Mouse (Mus musculus): ENCODE data around the gene Ccdc7a. TPM values are rescaled to one million over a fixed set of nuclear protein-coding genes. Genes with fewer than 3 reads are reported as not detected.
A peak's percentile ranks its signal among the peaks of the same experiment; 100 is the strongest.

The Ccdc7a gene
- total and polyA plus RNA-seq, 2 experiments from 2014 or later = not detected

DNA sequence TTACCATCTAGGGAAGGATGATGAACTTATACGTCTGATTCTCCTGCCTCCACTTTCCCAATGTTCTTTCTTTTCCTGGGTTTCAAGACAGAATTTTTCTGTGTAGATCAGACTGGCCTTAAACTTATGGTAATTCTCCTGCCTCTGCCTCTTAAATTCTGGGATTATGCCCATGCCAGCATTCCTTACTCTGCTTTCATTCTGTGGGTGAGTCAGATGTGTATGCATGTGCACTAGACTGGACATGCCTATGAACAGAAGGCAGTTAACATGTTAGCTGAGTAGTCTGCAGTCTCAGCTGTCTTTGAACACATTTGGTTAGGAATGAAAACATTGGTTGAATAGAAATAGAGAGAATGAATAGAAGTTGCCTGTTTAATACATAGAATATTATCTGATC is 360.9 kb downstream of the Ccdc7a start:
- 77% methylated on average over 1 of the region's 1 CpGs for WGBS
- H3K36me3 ChIP-seq (replicated peaks; ENCODE audit: control insufficient read depth, insufficient read depth, low read length) = peaks cover 24% of the 10 kb centered on the region
- DNase-seq (ENCODE audit: low spot score) (no peak), ATAC-seq (ENCODE audit: insufficient read depth, low read depth) (no peak)
- peaks cover 26% of the 10 kb centered on the region for H3K4me1 ChIP-seq (ENCODE audit: control insufficient read depth, insufficient read depth)
- TF ChIP-seq EP300 (IDR thresholded peaks at IDR 0.05; ENCODE audit: low read depth) = no peak
- no peak for TF ChIP-seq CTCF (IDR thresholded peaks at IDR 0.05; ENCODE audit: low read depth)
- H3K4me2 ChIP-seq (ENCODE audit: low read depth, low read length) = no peak overlapping the region
- peak overlapping the region; percentile 67; the same call in 1 of the 2 replicates for H3K27ac ChIP-seq (ENCODE audit: low read depth)
- H3K9me3 ChIP-seq (replicated peaks; ENCODE audit: control insufficient read depth, low read length) = no peaks in the 10 kb centered on the region
- H3K4me3 ChIP-seq (ENCODE audit: low read depth, low read length) = no peak overlapping the region
- H3K9ac ChIP-seq (replicated peaks; ENCODE audit: low read depth, low read length) = no peak overlapping the region
- no peaks in the 10 kb centered on the region for H3K27me3 ChIP-seq (ENCODE audit: control insufficient read depth, insufficient read depth, low read length)

DNA sequence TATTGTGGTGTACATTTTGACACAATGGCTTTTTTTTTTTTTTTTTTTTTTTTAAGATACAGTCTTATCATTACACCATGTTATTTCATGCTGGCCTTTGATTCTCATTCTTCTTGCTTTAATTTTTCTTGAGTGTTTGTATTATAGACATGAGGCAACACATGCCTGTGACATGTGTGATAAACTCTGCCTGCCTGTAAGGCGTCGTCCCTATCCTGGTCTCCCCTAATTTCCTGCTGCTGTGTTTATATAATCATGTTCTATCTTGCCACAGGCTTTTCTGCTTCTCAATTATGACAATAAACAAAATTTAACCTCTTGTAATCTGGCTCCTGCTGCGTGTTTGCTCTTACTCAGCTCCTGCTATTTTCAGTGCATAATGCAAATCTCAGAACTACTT is 367.4 kb downstream of the Ccdc7a start:
- Histone ChIP-seq H3K27me3 (ENCODE audit: control insufficient read depth, insufficient read depth, low read length) (no peaks in the 10 kb centered on the region), H3K4me3 (ENCODE audit: low read depth, low read length) (no peak overlapping the region), H3K4me2 (ENCODE audit: low read depth, low read length) (no peak overlapping the region), H3K4me1 (ENCODE audit: control insufficient read depth, insufficient read depth) (peaks cover 41% of the 10 kb centered on the region), H3K9ac (replicated peaks; ENCODE audit: low read depth, low read length) (no peak overlapping the region), H3K9me3 (replicated peaks; ENCODE audit: control insufficient read depth, low read length) (no peaks in the 10 kb centered on the region), H3K36me3 (replicated peaks; ENCODE audit: control insufficient read depth, insufficient read depth, low read length) (no peaks in the 10 kb centered on the region), H3K27ac (ENCODE audit: low read depth) (no peak overlapping the region)
- WGBS = 68% methylated on average over 3 of the region's 3 CpGs
- no peak for ATAC-seq (ENCODE audit: insufficient read depth, low read depth)
- no peak for TF ChIP-seq CTCF (IDR thresholded peaks at IDR 0.05; ENCODE audit: low read depth)
- TF ChIP-seq EP300 (IDR thresholded peaks at IDR 0.05; ENCODE audit: low read depth) = no peak
- DNase-seq (ENCODE audit: low spot score) = no peak

DNA sequence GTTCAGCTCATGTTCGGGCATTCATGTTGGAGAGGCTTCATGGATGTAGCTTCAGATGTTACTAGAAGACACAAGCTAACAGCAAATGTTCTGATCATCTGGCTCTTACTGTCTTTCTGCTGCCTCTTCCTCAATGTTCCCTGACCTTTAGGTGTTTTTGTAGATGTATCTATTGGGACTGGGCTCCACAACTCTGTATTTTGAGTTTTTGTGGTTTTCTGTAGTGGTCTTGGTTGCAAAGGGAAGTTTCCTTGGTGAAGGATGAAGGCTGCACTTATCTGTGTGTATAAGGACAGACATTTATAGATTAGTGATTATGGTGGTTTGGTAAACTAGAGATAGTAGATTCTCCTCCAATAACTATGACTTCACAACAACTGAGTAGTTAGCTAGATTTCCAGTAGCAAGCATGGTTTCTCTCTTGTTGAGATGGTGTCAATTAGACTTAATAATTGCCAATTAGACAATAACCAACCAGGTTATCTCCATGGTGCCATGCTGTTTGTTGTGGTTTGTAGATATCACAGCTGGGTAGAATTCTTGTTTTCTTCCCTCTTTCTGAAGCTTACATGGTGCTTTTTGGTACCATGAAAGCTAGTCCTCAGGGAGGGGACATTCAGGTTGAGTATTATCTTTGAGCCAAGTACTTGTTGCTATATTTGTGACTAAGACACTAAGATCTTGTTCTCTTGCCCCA is 368.5 kb downstream of the Ccdc7a start:
- TF ChIP-seq EP300 (IDR thresholded peaks at IDR 0.05; ENCODE audit: low read depth) = no peak
- no peak for TF ChIP-seq CTCF (IDR thresholded peaks at IDR 0.05; ENCODE audit: low read depth)
- no peak overlapping the region for H3K4me2 ChIP-seq (ENCODE audit: low read depth, low read length)
- no peak for ATAC-seq (ENCODE audit: insufficient read depth, low read depth)
- no peak overlapping the region for H3K4me3 ChIP-seq (ENCODE audit: low read depth, low read length)
- no peak for DNase-seq (ENCODE audit: low spot score)
- H3K36me3 ChIP-seq (replicated peaks; ENCODE audit: control insufficient read depth, insufficient read depth, low read length) = no peaks in the 10 kb centered on the region
- peaks cover 43% of the 10 kb centered on the region for H3K4me1 ChIP-seq (ENCODE audit: control insufficient read depth, insufficient read depth)
- 89% methylated on average over 1 of the region's 1 CpGs for WGBS
- no peaks in the 10 kb centered on the region for H3K9me3 ChIP-seq (replicated peaks; ENCODE audit: control insufficient read depth, low read length)
- no peak overlapping the region for H3K27ac ChIP-seq (ENCODE audit: low read depth)
- no peak overlapping the region for H3K9ac ChIP-seq (replicated peaks; ENCODE audit: low read depth, low read length)
- no peaks in the 10 kb centered on the region for H3K27me3 ChIP-seq (ENCODE audit: control insufficient read depth, insufficient read depth, low read length)

DNA sequence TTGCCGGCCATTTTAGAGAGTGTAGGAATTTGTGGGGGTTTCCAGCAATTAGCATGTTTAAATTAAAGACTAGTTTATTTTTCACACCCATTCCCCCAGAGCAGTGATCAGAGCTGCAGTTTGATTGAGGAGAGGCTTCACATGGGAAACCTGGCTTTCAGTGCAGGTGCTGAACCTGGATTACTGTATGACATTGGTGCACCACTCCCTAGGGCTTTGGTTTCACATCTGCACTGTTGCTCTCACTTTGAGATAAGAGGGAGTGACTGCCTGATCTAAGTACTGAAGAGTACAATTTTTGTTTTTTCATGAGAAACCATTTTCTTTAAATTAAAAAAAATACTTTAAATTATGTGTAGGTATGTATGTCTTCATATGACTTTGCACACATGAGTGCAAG is 375.3 kb downstream of the Ccdc7a start:
- H3K4me2 ChIP-seq (ENCODE audit: low read depth, low read length) = peak overlapping the region; percentile 25; the same call in 1 of the 2 replicates

DNA sequence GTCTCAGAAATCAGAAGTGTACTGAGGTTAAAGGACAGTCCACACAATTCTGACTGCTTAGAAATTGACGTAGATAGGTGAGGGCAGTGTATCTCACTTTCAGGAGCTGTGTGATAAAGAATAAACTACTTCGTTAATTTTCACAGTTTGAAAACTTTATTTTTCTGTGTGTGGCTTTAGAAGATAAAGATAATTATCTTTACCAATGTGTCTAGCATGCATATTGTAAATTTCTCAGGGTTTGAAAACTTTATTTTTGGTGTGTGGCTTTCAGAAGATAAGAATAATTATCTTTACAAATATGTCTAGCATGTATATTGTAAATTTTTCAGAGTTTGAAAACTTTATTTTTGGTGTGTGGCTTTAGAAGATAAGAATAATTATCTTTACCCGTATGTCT is 376.6 kb downstream of the Ccdc7a start:
- no peak overlapping the region for H3K9ac ChIP-seq (replicated peaks; ENCODE audit: low read depth, low read length)
- H3K36me3 ChIP-seq (replicated peaks; ENCODE audit: control insufficient read depth, insufficient read depth, low read length) = no peaks in the 10 kb centered on the region
- no peaks in the 10 kb centered on the region for H3K9me3 ChIP-seq (replicated peaks; ENCODE audit: control insufficient read depth, low read length)
- ATAC-seq (ENCODE audit: insufficient read depth, low read depth) = no peak
- H3K4me1 ChIP-seq (ENCODE audit: control insufficient read depth, insufficient read depth) = peaks cover 31% of the 10 kb centered on the region
- TF ChIP-seq EP300 (IDR thresholded peaks at IDR 0.05; ENCODE audit: low read depth) = no peak
- no peak for TF ChIP-seq CTCF (IDR thresholded peaks at IDR 0.05; ENCODE audit: low read depth)
- no peaks in the 10 kb centered on the region for H3K27me3 ChIP-seq (ENCODE audit: control insufficient read depth, insufficient read depth, low read length)
- 36% methylated on average over 3 of the region's 3 CpGs for WGBS
- no peak overlapping the region for H3K4me3 ChIP-seq (ENCODE audit: low read depth, low read length)
- peak overlapping the region; percentile 71 for H3K4me2 ChIP-seq (ENCODE audit: low read depth, low read length)
- no peak overlapping the region for H3K27ac ChIP-seq (ENCODE audit: low read depth)
- no peak for DNase-seq (ENCODE audit: low spot score)

More for the DNA sequence above, 375.3 kb downstream of the Ccdc7a start:
- H3K36me3 ChIP-seq (replicated peaks; ENCODE audit: control insufficient read depth, insufficient read depth, low read length) = no peaks in the 10 kb centered on the region
- no peaks in the 10 kb centered on the region for H3K9me3 ChIP-seq (replicated peaks; ENCODE audit: control insufficient read depth, low read length)
- ATAC-seq (ENCODE audit: insufficient read depth, low read depth) (no peak), DNase-seq (ENCODE audit: low spot score) (no peak)
- no peaks in the 10 kb centered on the region for H3K27me3 ChIP-seq (ENCODE audit: control insufficient read depth, insufficient read depth, low read length)
- peaks cover 38% of the 10 kb centered on the region for H3K4me1 ChIP-seq (ENCODE audit: control insufficient read depth, insufficient read depth)
- no peak overlapping the region for H3K4me3 ChIP-seq (ENCODE audit: low read depth, low read length)
- 89% methylated on average over 1 of the region's 1 CpGs for WGBS
- H3K9ac ChIP-seq (replicated peaks; ENCODE audit: low read depth, low read length) = no peak overlapping the region
- no peak overlapping the region; the same call in 1 of the 2 replicates for H3K27ac ChIP-seq (ENCODE audit: low read depth)
- TF ChIP-seq EP300 (IDR thresholded peaks at IDR 0.05; ENCODE audit: low read depth) (no peak), CTCF (IDR thresholded peaks at IDR 0.05; ENCODE audit: low read depth) (no peak)

Measured in heart, postnatal 0 days (tissue).